Mouse (Mus musculus) skeletal muscle tissue, adult 2 months (tissue): ENCODE results near the gene Evi5.

Experiments used
- DNase-seq: peaks from one replicate; pipeline ENCODE4 v3.0.0-alpha.2; 2012; ENCODE audit warnings: low read depth, low spot score

Gene Evi5

DNA sequence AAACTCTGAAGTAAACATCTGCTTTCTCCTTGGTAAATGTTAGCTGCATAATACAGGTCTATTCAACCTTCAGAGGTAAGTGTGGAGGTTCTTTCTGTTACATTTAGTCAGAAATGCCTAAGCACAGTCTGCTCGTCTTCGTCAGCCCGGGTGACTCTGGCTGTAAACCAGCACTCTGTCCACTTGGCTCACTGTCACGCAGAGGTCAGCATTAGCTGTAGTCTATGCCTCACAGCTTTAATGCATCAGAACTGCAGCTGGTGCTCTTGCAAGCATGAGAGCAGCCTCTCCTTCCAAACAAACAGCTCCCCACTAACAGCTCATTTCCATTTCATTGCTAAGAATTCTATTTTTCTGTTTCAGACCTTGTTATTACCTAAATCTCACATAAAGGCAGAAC, 67.4 kb downstream of the Evi5 start:
- DNase-seq = peak; percentile 8

DNA sequence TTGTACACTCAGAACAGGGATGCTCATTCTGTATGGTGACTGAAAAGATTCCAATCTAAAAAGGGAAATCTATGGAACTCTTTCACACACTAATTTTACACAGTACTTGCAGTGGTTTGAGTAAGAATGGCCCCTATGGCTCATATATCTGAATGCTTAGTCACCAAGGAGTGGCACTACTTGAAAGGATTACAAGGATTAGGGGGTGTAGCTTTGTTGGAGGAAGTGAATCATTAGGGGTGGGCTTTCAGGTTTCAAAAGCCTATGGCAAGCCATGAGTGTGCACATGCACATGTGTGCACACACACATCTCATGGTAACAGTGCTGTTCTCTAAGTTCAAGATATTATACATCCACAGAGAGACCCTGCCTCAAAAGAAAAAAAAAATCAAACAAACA, 72.3 kb downstream of the Evi5 start:
- DNase-seq = no peak

DNA sequence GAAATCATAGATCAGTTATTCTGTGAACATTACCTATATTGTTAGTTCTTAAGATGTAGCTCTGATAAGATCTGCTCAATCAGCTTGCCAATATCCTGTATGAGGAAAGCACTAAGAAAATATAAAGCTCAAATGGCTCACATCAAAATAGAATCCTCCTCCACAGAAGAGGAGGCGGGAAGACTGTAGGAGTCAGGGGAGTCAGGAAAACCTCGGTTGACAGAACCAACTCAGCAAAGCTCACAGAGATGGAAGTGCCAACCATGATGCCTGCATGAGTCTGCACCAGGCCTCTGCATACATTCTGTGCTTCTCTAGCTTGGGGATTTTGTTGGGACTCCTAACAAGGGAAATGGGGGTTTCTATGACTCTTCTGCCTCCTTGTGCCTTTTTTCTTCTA, 73.7 kb downstream of the Evi5 start:
- no peak for DNase-seq

DNA sequence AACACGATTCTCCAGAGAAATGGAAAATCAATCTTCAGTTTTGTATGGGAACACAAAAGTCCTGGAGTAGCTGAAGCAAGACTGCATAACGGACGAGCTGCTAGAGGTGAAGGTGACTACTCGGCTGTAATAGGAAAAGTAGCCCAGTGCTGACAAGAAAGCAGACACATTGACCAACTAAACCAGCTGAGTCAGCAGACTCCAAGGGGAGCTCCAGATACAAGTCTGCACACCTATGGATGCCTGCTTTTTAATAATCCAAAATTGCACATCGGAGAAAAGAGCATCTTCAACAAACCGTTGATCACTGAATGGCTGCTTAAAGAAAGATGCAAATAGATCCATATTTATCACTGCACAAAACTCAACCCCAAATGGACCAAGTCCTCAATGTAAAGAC, 76.6 kb downstream of the Evi5 start:
- no peak for DNase-seq

DNA sequence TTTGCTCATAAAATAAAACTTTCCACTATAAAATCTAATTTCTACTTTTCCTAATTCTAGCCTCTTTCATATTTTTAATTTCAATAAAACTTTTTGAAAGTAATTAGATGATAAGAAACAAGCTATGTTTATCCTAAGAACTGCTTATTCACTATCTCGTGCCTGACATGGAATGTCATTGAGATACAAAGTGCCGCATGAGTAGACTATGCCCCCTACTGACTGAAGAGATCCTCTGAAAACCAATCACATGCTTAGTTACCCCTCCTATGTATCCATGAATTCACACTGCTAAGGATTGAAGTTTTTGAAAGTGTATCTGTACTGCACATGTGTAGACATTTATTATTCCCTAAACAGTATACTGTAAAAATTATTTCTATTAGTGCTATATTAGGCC, 81.0 kb downstream of the Evi5 start:
- DNase-seq = no peak

DNA sequence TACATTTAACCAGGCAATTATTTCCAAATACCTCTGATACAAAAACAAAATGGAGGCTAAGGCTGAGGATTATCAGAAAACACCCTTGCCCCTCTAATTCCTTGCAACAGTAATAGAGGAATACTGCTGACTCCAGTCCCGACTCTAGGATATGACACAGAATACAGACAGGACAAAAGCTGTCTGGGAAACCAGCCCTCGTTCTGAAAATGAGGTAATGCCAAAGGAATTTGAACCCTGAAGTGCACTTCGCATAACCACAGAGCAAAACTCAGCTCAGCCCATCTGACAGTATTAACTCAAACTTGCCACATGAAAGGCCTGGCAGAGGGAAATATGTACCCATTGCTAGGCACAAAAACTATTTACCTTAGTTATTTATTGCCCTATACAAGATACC, 81.6 kb downstream of the Evi5 start:
- DNase-seq = no peak

DNA sequence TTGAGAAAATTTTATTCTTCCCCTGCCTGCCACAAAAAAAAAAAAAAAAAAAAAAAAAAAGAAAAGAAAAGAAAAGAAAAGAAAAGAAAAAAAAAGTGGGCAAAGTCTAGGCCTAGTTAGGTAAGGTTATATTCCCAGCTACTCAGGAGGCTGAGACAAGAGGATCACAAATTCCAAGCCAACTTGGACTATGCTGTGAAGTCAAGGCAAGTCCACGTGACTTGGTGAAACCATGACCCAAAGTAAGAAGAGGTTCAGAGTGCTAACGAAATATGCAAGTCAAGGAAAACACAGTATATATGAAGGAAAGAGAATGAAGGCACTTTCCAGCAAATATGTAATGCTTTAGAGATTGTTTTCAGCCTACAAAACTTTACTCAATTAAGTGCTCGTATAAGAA, 82.4 kb downstream of the Evi5 start:
- DNase-seq = no peak

DNA sequence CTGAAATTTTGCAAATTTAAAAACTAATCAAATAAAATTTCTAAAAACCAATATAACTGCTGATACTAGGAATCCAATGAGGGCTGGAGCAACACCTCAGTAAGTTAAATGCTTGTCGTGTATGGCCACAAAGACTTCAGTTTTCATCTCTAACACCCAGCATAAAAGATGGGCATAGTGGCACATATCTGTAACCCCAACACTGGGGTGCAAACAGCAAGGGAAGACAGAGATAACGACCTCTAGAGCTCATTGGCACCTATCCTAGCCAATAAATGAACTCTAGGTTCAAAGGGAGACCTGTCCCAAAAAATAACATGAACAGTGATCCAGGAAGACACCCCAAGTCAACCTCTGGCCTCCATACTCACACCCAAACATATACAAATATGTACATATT, 82.9 kb downstream of the Evi5 start:
- DNase-seq = no peak

DNA sequence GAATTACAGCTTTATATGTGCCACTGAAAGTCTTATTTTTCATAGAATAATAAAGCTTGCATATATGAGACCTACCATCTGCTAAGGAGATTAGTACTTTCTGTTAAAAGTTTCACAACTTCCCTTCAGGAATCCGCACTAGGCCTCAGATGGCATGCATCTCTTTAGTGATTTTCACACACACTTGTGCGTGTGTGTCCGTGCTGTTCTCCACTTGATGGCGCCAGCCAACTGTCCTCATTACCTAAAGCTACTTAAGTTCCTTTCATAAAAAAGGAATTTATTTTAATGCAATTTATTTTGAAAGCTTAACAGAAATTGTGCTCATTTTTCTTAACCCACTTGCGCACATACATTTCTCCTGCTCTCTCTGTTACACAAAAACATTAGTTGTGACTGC, 85.4 kb downstream of the Evi5 start:
- no peak for DNase-seq

DNA sequence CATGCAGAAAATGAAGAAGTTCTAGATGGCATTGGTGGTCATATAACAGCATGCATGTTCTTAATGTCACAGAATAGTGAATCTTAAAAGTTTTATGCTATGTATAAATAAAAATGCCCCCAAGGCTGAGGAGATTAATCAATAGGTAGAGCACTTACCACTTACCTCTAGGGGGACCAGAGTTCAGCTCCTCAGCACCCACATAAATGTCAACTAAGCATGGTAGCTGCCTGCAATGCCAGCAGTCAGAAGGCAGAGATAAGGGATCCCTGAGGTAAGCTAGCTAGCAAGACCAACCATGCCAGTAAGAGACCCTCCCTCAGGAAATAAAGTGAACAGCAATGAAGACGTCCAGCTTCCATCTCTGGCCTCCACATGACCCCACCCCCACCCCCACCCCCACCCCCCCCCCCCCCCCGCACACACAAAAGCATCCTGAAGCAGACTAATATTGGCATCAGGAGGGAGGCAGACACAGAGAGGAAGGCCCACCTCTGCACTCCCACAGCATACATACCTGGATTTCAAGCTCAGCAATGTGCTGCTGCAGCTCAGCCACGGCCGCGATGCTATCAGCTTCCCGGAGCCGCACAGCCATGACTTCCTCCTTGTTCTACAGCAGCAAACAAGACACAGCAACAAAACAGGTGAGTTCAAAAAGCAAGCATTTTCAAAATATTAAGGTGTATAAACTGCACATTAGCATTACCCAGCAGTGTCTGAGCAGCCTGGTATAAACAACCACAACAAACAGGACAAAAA, 87.0 kb downstream of the Evi5 start:
- DNase-seq = no peak

DNA sequence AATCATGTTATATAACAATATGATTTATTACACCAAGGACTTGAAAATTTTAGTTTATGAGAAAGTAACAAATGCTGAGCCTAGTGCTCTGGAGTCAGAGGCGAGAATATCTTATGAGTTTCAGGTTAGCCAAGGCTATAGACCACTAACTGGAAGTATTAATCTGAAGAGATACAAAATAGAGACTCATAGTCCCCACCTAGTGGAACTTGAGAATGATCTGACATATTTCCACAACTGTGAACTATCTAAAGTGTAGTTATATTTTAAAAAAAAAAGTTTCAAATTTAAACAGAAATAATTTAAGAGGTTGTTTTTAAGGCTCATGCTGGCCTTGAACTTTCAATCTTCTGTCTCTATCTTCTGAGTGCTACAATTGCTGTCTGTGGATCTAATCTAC, 92.5 kb downstream of the Evi5 start:
- DNase-seq = no peak

DNA sequence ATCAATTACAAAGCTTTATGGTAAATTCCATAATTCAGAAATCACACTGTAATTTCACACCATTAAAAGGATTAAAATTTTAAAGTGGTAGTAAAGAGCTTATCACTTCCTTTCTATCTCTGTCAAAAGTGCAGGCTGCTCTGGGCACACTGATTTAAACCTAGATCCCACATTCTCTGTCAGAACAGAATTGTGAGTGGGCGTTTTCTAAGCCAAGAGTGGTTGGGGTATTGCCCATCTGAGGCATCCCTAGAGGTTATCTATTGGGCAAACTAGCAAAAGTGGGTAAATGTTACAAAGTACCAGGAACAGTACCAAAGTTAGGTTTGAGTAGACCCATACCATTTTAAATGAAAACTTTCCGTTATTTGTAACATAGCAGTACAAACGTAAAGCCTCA, 96.1 kb downstream of the Evi5 start:
- no peak for DNase-seq

DNA sequence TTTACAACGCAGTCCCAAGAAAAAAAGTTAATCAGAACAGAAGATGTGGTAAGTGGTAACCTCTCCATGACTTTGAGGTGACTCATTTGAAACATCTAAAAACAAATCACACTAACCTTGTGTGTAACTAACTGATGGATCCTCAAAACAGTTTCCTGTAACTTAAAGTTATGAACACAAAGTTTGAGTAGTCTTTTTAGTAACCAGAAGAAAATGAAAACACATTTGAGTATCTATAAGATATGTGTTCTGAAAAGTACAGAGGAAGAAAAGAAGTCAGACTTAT, 97.4 kb downstream of the Evi5 start:
- no peak for DNase-seq

DNA sequence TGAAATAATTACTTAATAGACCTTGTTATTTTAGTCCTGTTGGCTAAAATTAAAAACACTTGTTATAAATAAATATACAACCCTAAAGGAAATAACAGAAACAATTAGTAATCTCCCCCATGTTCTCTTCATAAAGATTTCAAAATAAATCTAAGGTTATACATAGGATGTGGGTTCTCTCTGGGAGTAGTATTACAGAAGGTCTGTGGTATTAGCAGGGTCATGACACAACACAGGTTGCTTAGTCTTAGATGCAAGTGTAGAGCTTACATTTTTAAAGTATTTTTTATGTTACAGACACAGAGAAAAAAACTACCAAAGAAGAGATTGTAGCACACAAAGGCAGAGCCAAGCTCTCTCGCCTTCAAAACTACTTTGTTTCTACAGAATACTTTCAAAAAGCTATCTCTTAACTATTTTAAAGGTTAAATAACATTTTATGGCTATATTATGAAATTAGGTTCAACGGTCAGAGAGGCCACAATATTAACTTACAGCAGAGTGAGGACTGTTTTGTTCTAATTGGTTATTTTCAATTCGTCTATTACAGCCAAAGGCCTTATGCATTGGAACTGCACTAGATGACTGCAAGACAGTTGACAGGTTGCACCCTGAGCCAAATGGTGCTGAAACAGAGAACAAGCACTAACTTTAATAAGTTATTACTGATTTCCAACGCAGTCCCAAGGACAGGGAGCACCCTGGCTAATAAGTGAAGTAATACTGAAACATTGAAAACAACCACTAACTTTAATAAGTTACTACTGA, 97.9 kb downstream of the Evi5 start:
- DNase-seq = no peak

DNA sequence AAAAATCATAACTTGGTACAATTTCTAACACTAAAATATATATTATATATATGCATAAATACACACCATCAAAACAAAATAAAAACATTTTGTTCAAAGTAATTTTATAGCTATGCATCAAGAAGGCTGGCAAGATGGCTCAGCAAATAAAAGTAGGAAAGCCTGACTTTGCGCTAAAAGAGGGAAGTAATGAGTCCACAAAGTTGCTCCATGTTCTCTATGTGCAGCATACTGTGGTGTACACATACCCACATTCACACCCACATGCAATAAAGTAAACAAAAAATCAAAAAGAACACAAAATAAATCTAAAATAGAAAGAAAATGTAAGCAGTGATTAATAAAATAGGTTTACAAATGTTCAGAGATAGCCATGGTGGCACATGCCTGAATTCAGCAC, 99.0 kb downstream of the Evi5 start:
- no peak for DNase-seq

DNA sequence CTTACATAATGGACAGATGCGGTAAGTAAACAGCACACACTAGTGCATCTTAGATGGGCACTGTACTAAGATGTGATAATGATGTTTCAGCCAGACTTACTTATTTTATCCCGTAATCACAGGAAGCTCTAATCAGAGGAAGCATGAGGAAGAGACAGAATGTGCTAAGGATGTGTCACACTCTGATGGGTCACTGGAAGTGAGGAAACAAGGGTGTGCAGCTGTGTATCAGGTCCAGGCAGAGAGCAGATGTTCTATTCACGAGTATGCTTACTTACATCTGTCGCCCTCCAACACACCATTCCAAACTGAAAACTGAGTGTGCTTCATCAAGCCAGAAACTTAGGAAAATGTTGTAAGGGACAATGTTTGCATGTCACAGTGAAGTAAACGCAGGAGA, 102.9 kb downstream of the Evi5 start:
- DNase-seq = no peak

DNA sequence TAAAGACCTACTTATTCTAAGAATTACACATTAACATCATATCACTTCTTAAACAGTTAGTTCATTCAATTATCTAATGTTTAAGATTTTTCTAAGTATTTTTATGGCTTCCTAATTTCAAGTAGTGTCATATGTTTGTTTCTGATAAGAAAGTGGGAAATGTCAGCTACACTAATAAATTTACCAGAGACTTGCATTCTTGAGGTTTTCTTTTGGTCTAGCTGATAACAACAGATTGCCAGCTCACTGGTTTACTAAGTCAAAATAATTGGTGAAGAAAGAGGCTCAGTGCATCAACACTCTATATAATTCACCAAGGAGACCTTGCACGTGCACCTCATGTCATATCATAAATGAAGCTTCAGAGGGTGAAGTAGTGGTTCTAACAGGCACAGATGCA, 106.7 kb downstream of the Evi5 start:
- DNase-seq = no peak

DNA sequence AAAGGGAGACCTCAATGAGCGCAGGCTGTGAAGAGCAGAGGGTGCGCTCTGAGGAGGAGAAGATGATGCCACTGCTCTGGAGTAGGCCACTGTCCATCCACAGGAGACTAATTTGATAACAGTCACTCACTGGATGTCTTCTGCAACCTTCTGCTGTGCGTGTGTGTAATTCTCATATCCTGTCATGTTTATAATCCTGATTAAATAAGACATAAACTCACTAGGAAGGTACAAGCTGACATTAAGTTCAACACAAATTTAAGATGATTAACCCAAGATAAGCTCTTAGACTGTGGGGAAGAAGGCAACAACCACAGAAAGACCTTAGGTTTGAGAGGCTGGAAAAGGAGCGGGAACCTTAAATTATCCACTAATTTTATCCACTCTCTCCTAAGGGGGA, 109.0 kb downstream of the Evi5 start:
- no peak for DNase-seq

DNA sequence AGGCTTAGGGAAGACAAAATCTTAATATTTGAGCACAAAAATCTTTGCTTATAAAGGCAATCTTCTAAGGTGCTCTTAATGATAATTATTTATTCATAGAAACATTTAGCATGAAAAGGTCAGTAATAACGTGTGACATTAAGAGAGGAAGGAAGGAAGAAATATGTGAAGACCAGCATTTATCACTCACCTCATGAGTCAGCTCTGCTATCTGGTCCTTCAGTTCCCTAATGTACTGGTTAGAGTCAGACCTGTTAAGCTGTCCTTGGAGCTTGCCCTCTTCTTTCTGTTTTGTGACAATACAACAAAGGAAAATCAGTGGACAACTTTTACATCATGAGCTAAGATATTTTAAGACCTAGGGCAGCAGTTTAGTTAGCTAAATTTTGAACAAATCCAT, 110.4 kb downstream of the Evi5 start:
- DNase-seq = no peak

DNA sequence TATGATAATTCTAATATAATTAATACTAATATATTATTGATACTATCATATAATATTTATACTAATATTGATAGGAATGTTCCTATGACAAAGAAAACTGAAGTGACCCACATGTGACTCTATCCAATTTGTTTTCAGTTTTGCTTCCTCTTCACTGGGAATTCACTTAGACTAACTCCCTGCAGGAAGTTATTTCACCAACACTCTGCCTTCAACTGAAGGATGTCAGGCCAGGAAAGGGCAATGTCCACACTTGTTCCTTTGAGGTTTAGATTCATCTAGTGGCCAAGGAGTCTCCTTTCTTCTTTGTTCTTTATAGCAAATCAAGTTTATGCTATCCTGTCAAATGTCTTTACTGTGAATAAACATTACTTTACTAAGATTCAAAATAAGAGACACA, 111.2 kb downstream of the Evi5 start:
- DNase-seq = no peak

DNA sequence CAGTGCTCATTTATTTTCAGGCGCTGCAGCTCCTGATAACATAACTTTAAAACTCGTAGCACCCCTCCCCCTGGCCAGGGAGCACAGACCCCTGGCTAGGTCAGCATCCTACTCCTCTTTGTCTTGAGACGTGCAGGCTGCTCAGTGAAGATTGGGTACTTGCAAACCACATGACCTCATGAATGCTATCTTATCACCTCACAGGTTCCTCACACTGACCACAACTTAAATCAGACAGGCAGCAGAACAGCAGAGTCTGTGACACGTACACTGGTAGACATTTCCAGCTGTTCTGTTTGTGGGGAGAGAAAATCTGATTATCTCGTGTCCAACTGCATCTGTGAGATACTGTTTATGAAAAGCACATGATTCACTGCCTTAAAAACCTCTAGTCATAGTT, 115.8 kb downstream of the Evi5 start:
- no peak for DNase-seq

DNA sequence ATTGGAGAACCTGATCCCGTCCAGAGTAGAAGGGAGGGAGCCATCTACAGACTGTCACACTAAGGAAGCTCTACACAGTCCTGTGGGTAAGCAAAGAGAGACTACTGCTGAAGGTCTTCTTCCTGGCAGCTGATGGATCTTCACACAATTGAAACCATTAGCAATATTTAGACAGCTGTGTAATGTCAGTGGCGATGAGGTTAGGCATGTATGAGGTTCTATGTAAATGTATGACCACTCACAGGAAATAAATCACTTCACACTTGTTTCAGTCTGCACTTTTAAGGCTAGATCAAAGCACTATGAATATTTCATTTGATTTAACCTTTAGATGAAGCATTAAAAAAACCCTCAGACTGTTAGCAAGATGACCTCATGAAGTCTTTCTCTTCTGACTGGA, 118.8 kb downstream of the Evi5 start:
- no peak for DNase-seq

DNA sequence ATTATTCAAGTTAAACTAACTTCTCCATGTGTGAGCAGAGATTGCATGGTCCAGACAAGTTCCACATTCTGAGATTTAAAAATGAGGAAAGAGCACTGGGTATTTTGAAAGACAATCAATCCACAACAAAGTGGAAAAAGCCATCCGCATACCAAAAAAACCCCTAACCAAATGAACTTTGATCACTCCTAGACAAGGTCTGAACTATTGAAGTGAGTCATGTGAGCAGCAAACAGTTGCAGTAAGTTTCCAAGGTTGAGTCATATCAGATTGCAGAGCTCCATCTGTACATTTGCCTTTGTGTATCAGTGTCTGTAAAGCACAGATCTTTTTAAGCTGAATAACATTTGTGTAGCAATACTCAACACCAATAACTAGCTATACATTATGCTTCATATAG, 120.2 kb downstream of the Evi5 start:
- no peak for DNase-seq

DNA sequence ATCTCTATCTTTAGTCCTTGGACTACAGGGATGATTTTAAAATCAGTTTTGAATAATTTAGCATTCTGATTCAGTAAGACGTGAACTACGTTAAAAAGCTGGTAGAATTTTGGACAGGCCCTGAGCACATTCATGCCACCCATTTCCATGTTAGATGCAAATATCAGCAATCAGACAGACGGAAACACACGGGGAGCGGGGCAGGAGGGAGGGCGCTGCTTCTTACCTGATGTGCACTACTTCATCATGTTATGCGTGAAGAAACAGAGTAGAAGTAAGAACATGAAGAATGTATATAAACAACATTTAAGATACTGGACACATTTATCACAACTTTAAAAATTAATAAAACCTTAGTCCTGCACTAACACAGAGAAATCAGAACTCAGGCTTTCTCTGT, 121.3 kb downstream of the Evi5 start:
- DNase-seq = no peak
